Mouse (Mus musculus) forebrain, embryonic 16.5 days (tissue): ENCODE data around the gene Rtn4. TPM values are rescaled to one million over a fixed set of nuclear protein-coding genes. Genes with fewer than 3 reads are reported as not detected.

Experiments used
- ATAC-seq: fragments of 200-750 bp; cut with Nextera tagmentation; 2 replicates; pipeline ENCODE4 v1.8.0; 2017; ENCODE audit warnings: mild to moderate bottlenecking, moderate library complexity
- H3K27ac ChIP-seq: fragments of 300-500 bp; sonication (generic); 2 replicates; pipeline ENCODE4 v1.5.1; 2014; ENCODE audit warnings: low read length, control low read depth
- H3K27me3 ChIP-seq: fragments of 300-500 bp; sonication (generic); replicated peaks from 2 replicates; pipeline ENCODE4 v1.6.1; 2014; ENCODE audit warnings: low read length; ENCODE audit not compliant: control insufficient read depth, insufficient read depth
- H3K36me3 ChIP-seq: fragments of 300-500 bp; sonication (generic); 2 replicates; pipeline ENCODE4 v1.6.1; 2014; ENCODE audit not compliant: control insufficient read depth, insufficient read depth
- H3K4me1 ChIP-seq: fragments of 300-500 bp; sonication (generic); replicated peaks from 2 replicates; pipeline ENCODE4 v1.6.1; 2014; ENCODE audit warnings: low read length; ENCODE audit not compliant: control insufficient read depth, insufficient read depth
- H3K4me2 ChIP-seq: fragments of 300-500 bp; sonication (generic); 2 replicates; pipeline ENCODE4 v1.6.1; 2014; ENCODE audit warnings: mild to moderate bottlenecking, low read length, control low read depth
- H3K4me3 ChIP-seq: fragments of 300-500 bp; sonication (generic); replicated peaks from 2 replicates; pipeline ENCODE4 v1.5.1; 2014; ENCODE audit warnings: mild to moderate bottlenecking, low read length, control low read depth
- H3K9ac ChIP-seq: fragments of 300-500 bp; sonication (generic); replicated peaks from 2 replicates; pipeline ENCODE4 v1.6.1; 2014; ENCODE audit warnings: low read depth, low read length, control low read depth
- H3K9me3 ChIP-seq: fragments of 300-500 bp; sonication (generic); 2 replicates; pipeline ENCODE4 v1.6.1; 2016; ENCODE audit warnings: low read length; ENCODE audit not compliant: control insufficient read depth
- WGBS: fragments of 180-500 bp; shearing (Covaris S2); extraction: QIAGEN DNeasy Blood & Tissue Kit; methylation state at CpG from one replicate; pipeline ENCODE4 v1.1.7; 2014; 5-methylcytosine and 5-hydroxymethylcytosine counted together
- polyA plus RNA-seq: library from polyadenylated mRNA; unstranded; fragments of >200 nt; fragmentation: Nextera tagmentation; extraction: Ambion mirVana; gene quantifications from 2 replicates; pipeline ENCODE4 v1.2.1, GENCODE M21; 2015

Rtn4 gene
- polyA plus RNA-seq, 1 experiment from 2014 or later, result 134 TPM

DNA sequence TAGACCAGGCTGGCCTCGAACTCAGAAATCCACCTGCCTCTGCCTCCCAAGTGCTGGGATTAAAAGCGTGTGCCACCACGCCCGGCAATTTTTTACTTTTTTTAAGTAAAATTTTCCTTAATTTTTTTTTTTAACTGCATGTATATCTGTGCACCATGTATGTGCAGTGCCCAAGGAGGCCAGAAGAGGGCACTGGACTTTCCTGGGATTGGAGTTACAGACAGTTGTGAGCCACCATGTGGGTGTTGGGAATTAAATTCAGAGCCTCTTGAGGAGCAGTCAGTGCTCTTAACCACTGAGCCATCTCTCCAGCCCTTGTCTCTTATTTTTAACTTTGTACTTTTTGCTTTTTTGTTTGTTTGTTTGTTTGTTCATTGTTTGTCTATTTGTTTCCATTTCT is 16.0 kb upstream of the Rtn4 start:
- Histone ChIP-seq H3K4me2 (no peak overlapping the region), H3K9me3 (no peaks in the 10 kb centered on the region), H3K9ac (no peak overlapping the region), H3K4me1 (no peaks in the 10 kb centered on the region), H3K36me3 (no peaks in the 10 kb centered on the region), H3K27ac (no peak overlapping the region), H3K27me3 (no peaks in the 10 kb centered on the region), H3K4me3 (no peak overlapping the region)
- ATAC-seq, result no peak
- 96% methylated on average over 4 of the region's 4 CpGs for WGBS

DNA sequence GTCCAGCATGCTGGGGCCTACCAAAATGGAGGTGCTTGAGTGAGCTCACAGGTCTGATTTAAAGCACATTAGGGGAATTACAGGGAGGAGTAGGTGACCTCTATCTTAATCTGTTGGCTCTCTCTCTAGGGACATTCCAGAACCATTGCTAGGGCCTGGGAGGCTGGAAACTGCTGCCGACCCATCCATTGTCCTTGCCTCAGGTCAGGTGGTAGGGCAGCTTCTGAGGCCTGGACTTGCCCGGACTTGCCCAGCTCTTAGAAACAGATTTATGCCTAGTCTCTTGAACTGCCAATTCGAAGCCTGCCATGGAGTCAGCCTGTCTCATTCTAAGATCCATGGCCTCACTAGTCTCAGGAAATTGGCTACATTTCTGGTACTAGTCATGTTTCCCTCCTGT is 12.8 kb upstream of the Rtn4 start:
- no peak for ATAC-seq
- H3K27me3 ChIP-seq, result no peaks in the 10 kb centered on the region
- WGBS, result 84% methylated on average over 3 of the region's 3 CpGs

DNA sequence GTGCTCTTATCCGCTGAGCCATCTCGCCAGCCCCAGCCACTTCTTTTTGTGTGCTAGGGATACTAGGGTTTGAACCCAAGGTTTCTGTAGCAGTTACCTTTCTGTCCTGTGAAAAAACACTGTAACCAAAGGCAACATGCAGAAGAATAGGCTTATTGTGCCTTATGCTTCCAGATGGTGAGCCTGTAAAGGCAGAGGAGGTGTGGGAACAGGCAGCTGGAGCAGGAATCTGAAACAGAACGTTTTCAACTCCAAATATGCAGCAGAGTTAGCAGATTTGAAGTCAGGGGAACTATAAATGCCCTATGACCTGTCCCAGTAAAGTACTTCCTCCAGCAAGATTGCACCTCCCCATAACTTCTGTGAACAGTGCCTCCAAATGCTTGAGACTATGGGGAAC is 12.0 kb upstream of the Rtn4 start:
- no peak overlapping the region for H3K4me3 ChIP-seq
- H3K9ac ChIP-seq, result no peak overlapping the region
- H3K9me3 ChIP-seq, result no peaks in the 10 kb centered on the region
- no peaks in the 10 kb centered on the region for H3K27me3 ChIP-seq
- no peak for ATAC-seq
- no peaks in the 10 kb centered on the region for H3K4me1 ChIP-seq
- 82% methylated on average over 3 of the region's 3 CpGs for WGBS
- no peak overlapping the region for H3K4me2 ChIP-seq
- no peak overlapping the region for H3K27ac ChIP-seq
- H3K36me3 ChIP-seq, result no peaks in the 10 kb centered on the region

More for the DNA sequence above, 12.8 kb upstream of the Rtn4 start:
- H3K4me1 ChIP-seq, result no peaks in the 10 kb centered on the region
- H3K4me3 ChIP-seq, result no peak overlapping the region
- H3K9ac ChIP-seq, result no peak overlapping the region
- H3K9me3 ChIP-seq, result no peaks in the 10 kb centered on the region
- no peak overlapping the region for H3K4me2 ChIP-seq
- H3K27ac ChIP-seq, result no peak overlapping the region
- no peaks in the 10 kb centered on the region for H3K36me3 ChIP-seq

DNA sequence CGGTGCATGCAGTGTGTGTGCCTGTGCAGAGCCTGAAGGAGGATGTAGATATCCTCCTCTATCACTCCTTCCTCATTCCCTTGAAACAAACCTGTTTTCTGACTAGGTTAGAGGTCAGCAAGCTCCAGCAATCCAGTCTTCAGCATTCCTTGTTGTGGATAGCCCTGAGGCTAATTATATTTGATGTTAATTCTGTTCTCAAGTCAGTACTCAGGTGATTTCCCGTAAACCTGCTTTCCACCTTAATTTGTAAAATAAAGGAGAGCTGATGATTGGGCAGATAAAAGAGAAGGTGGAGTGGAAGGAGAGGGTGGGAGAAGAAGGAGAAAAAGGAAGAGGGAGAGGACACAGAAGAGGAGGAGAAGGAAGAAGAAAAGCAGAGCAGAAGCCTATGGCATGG is 8.5 kb upstream of the Rtn4 start:
- Histone ChIP-seq H3K36me3 (no peaks in the 10 kb centered on the region), H3K9ac (no peak overlapping the region), H3K4me3 (no peak overlapping the region), H3K9me3 (no peaks in the 10 kb centered on the region), H3K4me1 (no peaks in the 10 kb centered on the region), H3K4me2 (no peak overlapping the region), H3K27me3 (no peaks in the 10 kb centered on the region), H3K27ac (no peak overlapping the region)
- 79% methylated on average over 2 of the region's 2 CpGs for WGBS
- ATAC-seq, result no peak

DNA sequence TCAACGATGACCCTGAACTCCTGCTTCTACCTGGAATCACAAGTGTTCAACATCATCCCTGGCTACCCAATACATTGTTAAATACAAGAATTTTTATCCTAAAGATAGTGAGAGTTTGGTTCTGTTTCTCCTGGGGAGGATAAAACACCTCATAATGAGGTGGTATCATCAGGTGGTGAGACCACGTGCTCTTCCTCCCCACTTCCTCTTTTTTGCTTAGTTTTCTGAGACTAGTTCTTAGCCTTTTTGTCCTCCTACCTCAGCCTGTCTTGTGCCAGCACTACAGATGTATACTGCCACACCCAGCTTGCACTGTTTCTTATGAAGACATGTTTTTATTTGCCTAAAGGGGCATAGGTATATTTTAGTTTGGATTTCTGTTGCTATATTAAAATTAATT is 6.6 kb upstream of the Rtn4 start:
- Histone ChIP-seq H3K36me3 (no peaks in the 10 kb centered on the region), H3K9ac (no peak overlapping the region), H3K9me3 (no peaks in the 10 kb centered on the region), H3K4me2 (no peak overlapping the region), H3K4me1 (no peaks in the 10 kb centered on the region), H3K27ac (no peak overlapping the region), H3K4me3 (no peak overlapping the region), H3K27me3 (no peaks in the 10 kb centered on the region)
- no peak for ATAC-seq
- WGBS, result 90% methylated on average over 2 of the region's 2 CpGs

DNA sequence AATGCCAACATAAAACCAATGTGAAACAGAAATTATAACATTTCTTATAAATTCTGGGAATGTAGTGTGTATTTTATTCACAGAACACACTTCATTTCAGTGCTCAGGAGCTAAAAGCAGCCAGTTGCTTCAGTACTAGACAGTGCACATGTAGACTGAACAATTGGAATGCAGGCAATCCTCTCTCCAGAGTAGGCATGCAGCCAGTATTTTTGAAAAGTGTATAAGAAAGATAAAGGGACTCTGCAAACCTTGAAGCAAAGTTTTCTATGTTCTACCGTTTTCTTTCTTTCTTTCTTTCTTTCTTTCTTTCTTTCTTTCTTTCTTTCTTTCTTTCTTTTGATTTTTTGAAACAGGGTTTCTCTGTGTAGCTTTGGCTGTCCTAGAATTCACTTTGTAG is 1.2 kb upstream of the Rtn4 start:
- ATAC-seq, result no peak
- Histone ChIP-seq H3K9ac (no peak overlapping the region), H3K36me3 (no peaks in the 10 kb centered on the region), H3K4me1 (peaks cover 3% of the 10 kb centered on the region), H3K4me2 (no peak overlapping the region), H3K4me3 (no peak overlapping the region), H3K27ac (no peak overlapping the region), H3K27me3 (no peaks in the 10 kb centered on the region), H3K9me3 (no peaks in the 10 kb centered on the region)
- 97% methylated on average over 1 of the region's 1 CpGs for WGBS

DNA sequence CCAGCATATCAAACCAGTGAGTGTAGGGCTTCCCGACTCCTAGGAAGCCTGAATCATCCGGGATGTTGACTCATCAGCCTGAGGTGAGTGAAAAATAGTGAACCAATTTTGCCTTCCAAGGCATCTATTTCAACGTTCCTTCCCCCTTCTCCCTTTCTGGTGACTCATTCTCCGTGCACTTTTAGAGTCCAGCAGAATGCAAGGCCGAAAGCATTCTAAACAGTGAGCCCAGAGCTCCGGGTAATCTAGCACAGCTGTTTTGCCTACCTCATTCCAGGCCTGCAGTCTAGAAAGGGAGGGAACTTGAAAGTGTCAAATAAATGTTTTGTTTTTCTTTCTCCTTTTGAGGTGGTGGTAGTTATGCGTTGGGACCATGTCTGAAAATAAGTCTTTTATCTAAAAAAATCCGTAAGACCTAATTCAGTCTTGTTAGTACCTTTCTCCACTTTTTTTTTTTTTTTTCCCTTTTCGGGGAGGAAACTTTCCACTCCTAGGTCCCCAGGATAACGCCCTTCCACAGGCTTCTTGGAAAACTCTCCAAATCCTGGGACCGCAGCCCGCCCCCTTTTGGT is 550 bp upstream of the Rtn4 start:
- Histone ChIP-seq H3K4me1 (peaks cover 9% of the 10 kb centered on the region), H3K4me3 (peak overlapping the region; percentile 98), H3K9ac (no peak overlapping the region), H3K27ac (peak overlapping the region; percentile 14), H3K27me3 (no peaks in the 10 kb centered on the region), H3K9me3 (no peaks in the 10 kb centered on the region), H3K36me3 (no peaks in the 10 kb centered on the region), H3K4me2 (peak overlapping the region; percentile 23)
- no peak for ATAC-seq
- 29% methylated on average over 12 of the region's 12 CpGs for WGBS

DNA sequence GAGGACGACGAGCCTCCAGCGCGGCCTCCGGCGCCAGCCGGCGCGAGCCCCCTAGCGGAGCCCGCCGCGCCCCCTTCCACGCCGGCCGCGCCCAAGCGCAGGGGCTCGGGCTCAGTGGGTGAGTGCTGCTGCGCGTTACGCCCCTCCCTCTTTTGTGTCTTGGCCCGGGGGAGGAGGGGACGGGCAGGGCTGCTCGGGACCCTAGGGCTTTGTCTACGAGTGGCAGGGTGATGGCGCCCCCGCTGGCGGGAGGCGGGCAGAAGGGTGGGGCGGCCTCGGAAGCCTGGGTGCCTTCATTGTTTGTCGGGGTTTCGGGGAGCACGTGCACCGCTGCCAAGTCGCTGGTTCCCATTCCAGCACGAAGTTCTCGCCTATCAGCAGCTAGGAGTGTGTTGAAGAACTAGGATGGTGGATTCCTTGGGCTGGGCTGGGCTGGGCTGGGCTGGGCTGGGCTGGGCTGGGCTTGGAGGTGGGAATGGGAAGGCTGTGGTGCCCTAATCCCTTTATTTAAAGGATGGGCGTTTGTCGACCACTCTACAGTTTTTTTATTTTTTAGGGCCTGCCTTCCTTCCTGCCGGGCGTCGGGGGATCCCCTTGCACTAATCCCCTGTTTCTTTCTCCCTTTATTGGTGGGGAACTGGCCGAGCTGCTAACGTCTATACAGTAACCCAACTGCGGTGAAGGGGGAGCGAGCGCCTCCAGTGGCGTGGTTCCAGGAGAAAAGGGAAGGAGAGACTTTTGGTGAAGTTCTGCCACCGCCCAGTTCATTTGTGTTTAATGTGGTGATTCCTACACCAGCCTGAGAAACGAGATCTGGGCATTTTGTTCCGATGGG is 1.0 kb downstream of the Rtn4 start:
- peaks cover 14% of the 10 kb centered on the region for H3K4me1 ChIP-seq
- H3K4me3 ChIP-seq, result peak overlapping the region; percentile 98
- peak overlapping the region; percentile 100 for H3K9ac ChIP-seq
- WGBS, result under 1% methylated on average over 50 of the region's 53 CpGs
- H3K9me3 ChIP-seq, result no peaks in the 10 kb centered on the region
- H3K27ac ChIP-seq, result peak overlapping the region; percentile 99
- peak overlapping the region; percentile 82 for H3K4me2 ChIP-seq
- no peaks in the 10 kb centered on the region for H3K36me3 ChIP-seq
- peak; percentile 91 for ATAC-seq
- H3K27me3 ChIP-seq, result no peaks in the 10 kb centered on the region

DNA sequence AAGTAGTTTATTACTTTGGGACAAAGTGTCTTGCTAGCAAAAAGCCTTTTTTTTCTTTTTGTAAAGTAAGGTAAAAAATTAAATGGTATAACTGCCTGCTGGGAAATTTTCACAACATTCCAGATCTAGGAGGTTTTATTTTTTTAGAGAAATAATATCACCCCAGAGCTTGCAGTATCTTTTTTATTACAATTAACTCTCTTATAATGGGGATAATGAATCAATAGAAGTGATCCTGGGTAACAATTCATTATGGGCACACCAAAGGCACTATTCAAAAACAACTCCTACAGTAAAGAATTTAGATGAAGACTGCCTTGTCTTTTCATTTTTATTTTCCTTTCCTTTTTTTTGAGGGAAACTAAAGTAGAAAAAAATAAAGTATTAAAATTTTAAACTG is 2.0 kb downstream of the Rtn4 start:
- H3K4me1 ChIP-seq, result peaks cover 14% of the 10 kb centered on the region
- no peak overlapping the region for H3K4me2 ChIP-seq
- H3K36me3 ChIP-seq, result no peaks in the 10 kb centered on the region
- H3K27ac ChIP-seq, result no peak overlapping the region
- H3K9ac ChIP-seq, result no peak overlapping the region
- no peaks in the 10 kb centered on the region for H3K27me3 ChIP-seq
- ATAC-seq, result no peak
- H3K9me3 ChIP-seq, result no peaks in the 10 kb centered on the region
- H3K4me3 ChIP-seq, result no peak overlapping the region
